Mouse (Mus musculus): ENCODE results near the gene Sfn.

The Sfn gene

GRCm38 (mm10) chr4:133620668-133621067, 18.7 kb upstream of the Sfn start:
- no peak for DNase-seq (ENCODE audit: low read depth, low spot score)

GRCm38 (mm10) chr4:133619473-133620136, 17.6 kb upstream of the Sfn start:
- DNase-seq (ENCODE audit: low read depth, low spot score), result no peak

GRCm38 (mm10) chr4:133617936-133618335, 16.0 kb upstream of the Sfn start:
- DNase-seq (ENCODE audit: low read depth, low spot score), result no peak

DNA sequence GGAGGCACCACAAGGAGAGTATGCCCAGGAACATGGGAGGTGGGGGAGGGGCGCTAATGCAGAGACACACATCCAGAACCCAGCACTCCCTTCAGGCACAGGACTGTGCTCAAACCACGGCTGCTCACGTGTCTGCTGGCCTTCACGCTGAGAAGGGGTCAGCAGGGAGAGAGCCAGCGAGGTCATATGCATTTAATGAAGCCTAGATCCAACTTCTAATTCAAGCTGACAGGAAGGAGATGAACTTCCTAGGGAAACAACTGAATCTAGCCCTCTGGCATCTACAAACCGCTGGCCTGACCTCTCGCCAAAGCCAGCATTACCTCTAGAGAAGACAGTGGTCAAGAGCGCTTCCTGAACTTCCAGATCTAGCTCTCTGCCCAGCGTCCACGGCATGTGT, 13.4 kb upstream of the Sfn start:
- DNase-seq (ENCODE audit: low read depth, low spot score), result no peak

DNA sequence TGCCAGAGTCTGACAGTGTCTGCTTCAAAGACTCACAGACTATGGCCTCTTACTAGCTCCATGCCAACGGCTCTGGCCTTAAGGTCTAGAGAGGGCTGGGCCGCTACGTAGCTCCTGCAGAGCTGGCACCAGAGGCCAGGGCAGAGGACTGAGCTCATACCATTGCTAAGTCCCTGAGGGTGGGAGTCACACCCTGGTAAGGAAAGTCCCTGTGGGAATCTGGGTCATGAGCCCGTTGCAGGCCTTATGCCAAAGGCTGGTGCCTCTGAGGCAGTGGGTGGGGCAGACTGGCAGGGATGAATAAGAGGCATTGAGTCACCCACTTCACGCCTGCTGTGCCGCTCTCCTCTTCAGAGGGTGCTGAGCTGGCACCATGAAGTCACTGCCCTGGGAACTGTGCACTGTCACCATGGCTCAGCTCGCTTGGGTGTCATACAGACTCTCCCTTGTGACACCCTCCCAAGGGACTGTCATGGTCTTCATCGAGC, 12.3 kb upstream of the Sfn start:
- no peak for DNase-seq (ENCODE audit: low read depth, low spot score)

GRCm38 (mm10) chr4:133613867-133614266, 11.9 kb upstream of the Sfn start:
- DNase-seq (ENCODE audit: low read depth, low spot score), result no peak

- no peak for DNase-seq (ENCODE audit: low read depth, low spot score)
Measured at GRCm38 (mm10) chr4:133613026-133613425, 11.1 kb upstream of the Sfn start.

DNA sequence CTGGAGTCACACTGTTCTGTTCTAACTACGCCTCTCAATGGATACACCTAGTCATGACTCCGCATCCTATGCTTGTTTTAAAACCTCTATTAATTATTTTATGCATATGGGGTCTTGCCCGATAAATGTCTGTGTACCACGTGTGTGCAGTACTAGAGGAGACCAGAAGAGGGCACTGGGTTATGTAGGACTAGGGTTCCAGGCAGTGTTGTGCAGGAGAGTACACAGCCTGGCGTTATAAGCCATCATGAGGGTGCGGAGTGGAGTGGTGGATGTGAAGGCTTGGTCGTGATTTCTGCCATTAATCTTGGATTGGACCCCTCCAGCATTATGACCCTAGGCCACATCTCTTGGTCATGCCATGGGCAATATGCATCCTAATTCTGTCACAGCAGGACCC, 10.4 kb upstream of the Sfn start:
- no peak for DNase-seq (ENCODE audit: low read depth, low spot score)

GRCm38 (mm10) chr4:133611815-133612214, 9.8 kb upstream of the Sfn start:
- DNase-seq (ENCODE audit: low read depth, low spot score), result no peak

DNA sequence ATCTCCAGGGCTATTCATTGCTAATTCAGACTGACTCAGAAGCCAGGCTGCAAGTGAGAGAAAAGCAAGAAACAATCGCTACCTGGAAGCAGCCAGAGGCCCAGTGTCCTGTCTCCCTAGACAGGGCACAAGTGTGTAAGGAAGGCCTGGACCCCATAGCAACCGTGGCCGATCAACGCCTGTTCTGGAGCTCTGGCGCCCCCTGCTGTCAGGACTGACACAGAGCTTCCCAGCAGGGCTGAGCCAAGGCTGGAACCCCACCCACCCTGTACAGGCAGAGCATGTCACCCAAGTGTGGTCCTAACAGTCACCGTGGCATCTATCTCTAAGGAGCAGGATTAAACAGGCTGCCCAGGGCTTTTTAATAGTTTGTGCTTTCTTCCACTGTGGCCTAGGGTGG, 7.8 kb upstream of the Sfn start:
- peak; percentile 54 for DNase-seq (ENCODE audit: low read depth, low spot score)

- DNase-seq (ENCODE audit: low read depth, low spot score), result no peak
Measured at GRCm38 (mm10) chr4:133607284-133607683, 5.3 kb upstream of the Sfn start.

DNA sequence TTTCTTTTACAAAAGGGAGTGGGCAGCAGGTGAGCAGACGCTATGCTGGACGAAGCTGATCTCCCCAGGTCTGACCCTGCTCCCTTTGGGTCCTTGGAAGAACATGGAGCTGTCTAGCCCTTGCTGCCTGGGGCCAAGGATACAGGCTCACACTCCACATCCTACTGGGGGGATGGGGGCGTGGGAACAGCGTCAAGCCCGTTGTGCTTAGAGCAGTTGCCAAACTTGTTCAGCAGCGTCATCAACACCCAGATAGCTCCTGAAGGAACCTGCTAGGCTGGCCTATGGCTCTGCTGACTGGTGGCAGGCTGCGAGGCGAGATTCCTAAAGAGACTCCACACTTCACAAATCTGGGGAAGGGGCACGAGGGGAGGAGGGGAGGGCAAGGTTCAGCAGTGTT, 3.4 kb upstream of the Sfn start:
- DNase-seq (ENCODE audit: low read depth, low spot score), result no peak

GRCm38 (mm10) chr4:133604856-133605255, 2.9 kb upstream of the Sfn start:
- DNase-seq (ENCODE audit: low read depth, low spot score), result no peak

DNA sequence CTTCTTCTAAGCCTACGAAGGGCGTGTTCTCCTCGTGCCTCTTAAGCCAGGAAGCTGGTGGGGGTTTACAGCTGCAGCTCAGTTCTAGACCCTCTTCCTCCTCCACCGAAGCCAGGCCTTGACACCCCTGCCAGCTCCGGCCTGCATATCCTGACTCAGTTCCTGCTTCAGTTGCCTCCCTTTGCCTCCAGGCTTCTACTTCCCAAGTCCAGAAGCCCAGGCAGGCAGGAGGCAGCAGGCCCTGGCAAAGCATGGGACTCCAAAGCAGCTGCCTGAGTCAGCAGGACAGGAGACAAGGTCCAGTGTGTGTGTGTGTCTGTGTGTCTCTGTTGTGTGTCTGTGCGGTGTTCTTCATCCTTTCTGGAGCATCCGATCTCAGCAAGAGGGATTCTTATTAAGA, 2.2 kb upstream of the Sfn start:
- no peak for DNase-seq (ENCODE audit: low read depth, low spot score)

DNA sequence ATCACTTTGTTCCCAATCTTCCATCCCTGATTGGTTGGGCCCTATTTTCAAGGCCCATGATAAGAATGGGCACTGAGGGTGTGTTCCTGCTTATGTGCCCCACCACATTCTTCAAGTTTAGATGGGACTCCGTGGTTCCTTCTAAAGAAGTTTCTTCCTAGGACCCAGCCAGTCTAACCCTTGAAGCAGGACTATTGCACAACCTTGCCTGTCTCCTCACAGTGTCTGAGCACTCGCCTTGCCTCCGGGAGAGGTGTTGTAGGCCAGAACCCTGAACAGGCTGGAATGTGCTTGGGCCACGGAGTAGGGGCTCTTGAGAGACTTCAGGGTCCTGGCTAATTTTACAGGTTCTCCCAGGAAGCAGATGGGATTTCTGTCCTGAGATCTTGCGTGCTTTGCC, 1.1 kb upstream of the Sfn start:
- DNase-seq (ENCODE audit: low read depth, low spot score), result no peak

- DNase-seq (ENCODE audit: low read depth, low spot score), result no peak
Measured at GRCm38 (mm10) chr4:133600306-133600705, 1.7 kb downstream of the Sfn start.

DNA sequence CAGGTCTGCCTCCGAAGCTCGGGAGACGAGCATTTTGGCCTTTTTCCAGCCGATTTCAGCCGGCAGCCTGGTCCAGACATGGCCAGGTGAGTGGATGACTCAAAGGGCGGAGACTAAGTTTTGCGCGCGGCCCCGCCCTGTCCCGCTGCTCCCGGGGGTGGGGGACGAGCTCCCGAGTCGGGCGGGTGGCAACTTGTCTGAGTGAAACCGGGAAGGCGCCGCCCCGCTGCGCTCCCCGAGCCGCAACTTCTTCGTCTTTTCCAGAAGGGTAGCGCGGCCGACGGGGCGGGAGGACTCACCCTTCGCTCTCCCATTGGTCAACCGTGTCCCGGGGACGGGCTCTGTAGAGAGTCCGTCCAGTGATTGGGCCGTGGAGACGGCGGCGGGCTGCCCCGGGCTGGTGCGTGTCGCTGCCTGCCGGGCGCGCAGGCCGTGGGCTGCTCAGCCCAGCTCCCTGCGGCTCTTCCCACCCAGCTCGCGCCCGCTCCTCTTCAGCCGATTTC, 2.3 kb downstream of the Sfn start:
- peak; percentile 75 for DNase-seq (ENCODE audit: low read depth, low spot score)

- DNase-seq (ENCODE audit: low read depth, low spot score), result no peak
Measured at GRCm38 (mm10) chr4:133599116-133599515, 2.9 kb downstream of the Sfn start.

GRCm38 (mm10) chr4:133598616-133599015, 3.4 kb downstream of the Sfn start:
- no peak for DNase-seq (ENCODE audit: low read depth, low spot score)

DNA sequence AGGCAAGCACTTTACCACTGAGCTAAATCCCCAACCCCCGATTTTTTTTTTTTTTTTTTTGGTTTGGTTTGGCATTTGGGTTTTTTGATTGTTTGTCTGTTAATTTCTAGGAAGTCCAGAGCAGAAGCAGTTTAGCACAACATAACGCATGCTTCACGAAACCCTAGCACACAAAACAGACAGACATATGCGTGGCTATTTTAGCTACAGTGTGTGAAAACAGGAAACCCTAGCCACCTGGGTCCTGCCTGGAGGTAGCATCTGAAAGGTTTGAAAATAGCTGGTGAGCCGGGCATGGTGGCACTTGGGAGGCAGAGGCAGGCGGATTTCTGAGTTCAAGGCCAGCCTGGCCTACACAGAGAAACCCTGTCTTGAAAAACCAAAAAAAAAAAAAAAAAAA, 5.9 kb downstream of the Sfn start:
- no peak for DNase-seq (ENCODE audit: low read depth, low spot score)

DNA sequence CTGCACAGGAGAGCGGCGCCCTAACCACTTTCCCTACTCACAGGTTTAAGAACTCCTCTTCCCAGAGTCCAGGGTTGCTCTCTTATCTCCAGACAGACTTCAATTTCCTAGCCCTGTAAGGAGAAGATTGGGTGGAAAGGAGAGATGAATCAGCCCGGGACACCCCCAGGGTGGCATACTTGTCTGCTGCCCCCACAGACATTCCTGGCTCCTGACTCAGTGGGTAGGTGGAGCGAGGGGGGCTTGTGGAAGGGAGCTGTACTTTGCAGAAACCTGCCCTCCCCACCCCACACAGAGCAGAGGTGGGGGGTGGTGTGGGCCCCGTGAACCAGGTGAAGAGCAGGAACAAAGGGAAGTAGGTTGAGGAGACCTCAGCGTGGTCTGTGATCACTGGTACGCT, 6.4 kb downstream of the Sfn start:
- DNase-seq (ENCODE audit: low read depth, low spot score), result no peak

DNA sequence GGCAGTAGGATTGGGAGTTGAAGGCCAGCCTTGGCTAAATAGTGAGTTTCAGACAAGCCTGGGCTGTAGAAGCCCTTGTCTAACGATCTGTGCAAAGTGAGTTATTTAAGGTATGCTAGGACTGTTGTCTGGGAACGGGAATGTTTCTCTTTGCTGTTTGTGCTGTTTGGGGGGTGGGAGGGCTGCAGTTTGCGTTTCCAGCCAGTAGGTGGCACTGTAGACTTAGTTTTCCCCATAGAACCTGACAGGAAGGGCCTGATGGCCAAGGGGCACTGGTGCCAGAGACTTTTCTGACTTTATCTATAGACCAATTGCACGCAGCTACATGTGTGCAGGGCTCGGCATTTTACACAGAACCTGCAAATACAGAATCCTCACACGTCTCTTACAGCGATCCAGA, 9.4 kb downstream of the Sfn start:
- DNase-seq (ENCODE audit: low read depth, low spot score), result no peak

DNA sequence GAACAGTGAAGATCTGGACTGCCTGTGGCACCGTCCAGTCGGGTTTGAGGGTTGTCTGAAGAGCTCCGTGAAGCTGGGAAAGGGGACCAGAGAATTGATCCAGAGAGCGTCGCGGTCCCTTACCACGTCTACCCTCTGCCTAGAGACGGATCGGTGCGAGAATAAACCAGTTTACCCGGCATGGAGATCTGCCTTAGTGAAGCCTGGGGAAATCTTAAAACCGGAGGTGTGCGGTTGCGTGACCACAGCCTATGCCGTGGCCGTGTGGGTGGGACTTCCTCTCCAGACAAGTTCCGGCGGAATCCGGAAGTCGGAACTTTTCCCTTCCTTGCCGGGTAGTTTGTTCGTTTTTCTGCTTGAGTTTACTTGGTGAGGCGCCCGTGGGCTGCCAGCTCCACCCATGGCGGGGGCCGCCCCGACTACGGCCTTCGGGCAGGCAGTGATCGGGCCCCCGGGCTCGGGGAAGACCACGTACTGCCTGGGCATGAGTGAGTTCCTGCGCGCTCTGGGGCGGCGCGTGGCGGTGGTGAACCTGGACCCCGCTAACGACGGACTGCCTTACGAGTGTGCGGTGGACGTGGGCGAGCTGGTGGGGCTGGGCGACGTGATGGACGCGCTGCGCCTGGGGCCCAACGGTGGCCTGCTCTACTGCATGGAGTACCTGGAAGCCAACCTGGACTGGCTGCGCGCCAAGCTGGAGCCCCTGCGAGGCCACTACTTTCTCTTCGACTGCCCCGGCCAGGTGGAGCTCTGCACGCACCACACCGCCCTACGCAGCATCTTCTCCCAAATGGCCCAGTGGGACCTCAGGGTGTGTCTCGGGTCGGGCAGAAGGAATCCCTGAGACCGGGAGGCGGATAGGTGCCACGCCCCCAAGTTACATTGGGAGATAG, 17.7 kb downstream of the Sfn start, which contains the start of gene Gpn2:
Gpn2 (plus strand) TSS at position 304 of the 893 bp plus-strand sequence.
- peak; percentile 66 for DNase-seq (ENCODE audit: low read depth, low spot score)

All from embryo, embryonic 11.5 days (tissue).